Mouse (Mus musculus): Measurements from ENCODE around the gene Rnf34. TPM values are rescaled to one million over a fixed set of nuclear protein-coding genes. Genes with fewer than 3 reads are reported as not detected.

The Rnf34 gene
- polyA plus RNA-seq, 2 experiments: 6.6 to 12.2 TPM

DNA sequence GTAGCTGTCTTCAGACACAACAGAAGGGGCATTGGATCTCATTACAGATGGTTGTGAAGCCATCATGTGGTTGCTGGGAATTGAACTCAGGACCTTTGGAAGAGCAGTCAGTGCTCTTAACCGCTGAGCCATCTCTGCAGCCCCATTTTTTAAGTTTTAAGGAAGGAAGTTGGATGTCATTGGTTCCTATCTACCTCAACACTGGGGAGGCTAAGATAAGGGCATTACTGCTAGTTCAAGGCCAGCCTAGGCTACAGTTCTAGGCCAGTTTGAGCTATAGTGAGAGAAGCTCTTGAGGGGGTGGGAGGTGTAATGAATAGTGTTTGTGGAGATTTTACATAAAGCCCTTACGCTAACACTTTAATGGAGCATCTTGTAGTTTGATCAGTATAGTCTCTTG is 13.2 kb downstream of the Rnf34 start:
- Histone ChIP-seq H3K4me3 (ENCODE audit: insufficient read depth in 1 of 2, low read depth in 2 of 2, low read length in 2 of 2) (no peak overlapping the region), H3K4me1 (replicated peaks; ENCODE audit: control insufficient read depth in 2 of 2, insufficient read depth in 2 of 2, low read length in 1 of 2) (0 out of 4 replicates have a peak, but pooled peaks cover 0 to 2% of the 10 kb centered on the region in 2 experiments), H3K27me3 (ENCODE audit: control insufficient read depth, insufficient read depth, low read length) (no peaks in the 10 kb centered on the region), H3K27ac (no peak overlapping the region), H3K36me3 (replicated peaks; ENCODE audit: control insufficient read depth, insufficient read depth, low read depth) (peaks cover 16% of the 10 kb centered on the region), H3K9ac (replicated peaks) (no peak overlapping the region), H3K4me2 (ENCODE audit: low read depth) (no peak overlapping the region), H3K9me3 (ENCODE audit: control insufficient read depth, low read length) (no peaks in the 10 kb centered on the region)
- no peak for TF ChIP-seq CTCF (IDR thresholded peaks at IDR 0.05; ENCODE audit: low read depth)
- no peak for TF ChIP-seq EP300 (IDR thresholded peaks at IDR 0.05; ENCODE audit: low read depth)
- ATAC-seq (ENCODE audit: insufficient read depth): no peak
- 65% methylated on average over 2 of the region's 2 CpGs for WGBS (ENCODE audit: insufficient replicate concordance)
- no peak for DNase-seq (ENCODE audit: low read depth in 3 of 3, low spot score in 3 of 3)

- no peak for TF ChIP-seq EP300 (IDR thresholded peaks at IDR 0.05; ENCODE audit: low read depth)
- H3K4me1 ChIP-seq (replicated peaks; ENCODE audit: control insufficient read depth in 2 of 2, insufficient read depth in 2 of 2, low read length in 1 of 2): no peaks in the 10 kb centered on the region
- no peaks in the 10 kb centered on the region for H3K9me3 ChIP-seq (ENCODE audit: control insufficient read depth, low read length)
- ATAC-seq (ENCODE audit: insufficient read depth) (no peak), DNase-seq (ENCODE audit: low read depth in 3 of 3, low spot score in 3 of 3) (no peak)
- H3K9ac ChIP-seq (replicated peaks): no peak overlapping the region
- H3K27ac ChIP-seq: no peak overlapping the region
- H3K27me3 ChIP-seq (ENCODE audit: control insufficient read depth, insufficient read depth, low read length): no peaks in the 10 kb centered on the region
- peaks cover 33% of the 10 kb centered on the region for H3K36me3 ChIP-seq (replicated peaks; ENCODE audit: control insufficient read depth, insufficient read depth, low read depth)
- 75% methylated on average over 3 of the region's 3 CpGs for WGBS (ENCODE audit: insufficient replicate concordance)
- no peak overlapping the region for H3K4me3 ChIP-seq (ENCODE audit: insufficient read depth in 1 of 2, low read depth in 2 of 2, low read length in 2 of 2)
- no peak overlapping the region for H3K4me2 ChIP-seq (ENCODE audit: low read depth)
These were observed 22.8 kb downstream of the Rnf34 start for GRCm38 (mm10) chr5:122872626-122873025.

DNA sequence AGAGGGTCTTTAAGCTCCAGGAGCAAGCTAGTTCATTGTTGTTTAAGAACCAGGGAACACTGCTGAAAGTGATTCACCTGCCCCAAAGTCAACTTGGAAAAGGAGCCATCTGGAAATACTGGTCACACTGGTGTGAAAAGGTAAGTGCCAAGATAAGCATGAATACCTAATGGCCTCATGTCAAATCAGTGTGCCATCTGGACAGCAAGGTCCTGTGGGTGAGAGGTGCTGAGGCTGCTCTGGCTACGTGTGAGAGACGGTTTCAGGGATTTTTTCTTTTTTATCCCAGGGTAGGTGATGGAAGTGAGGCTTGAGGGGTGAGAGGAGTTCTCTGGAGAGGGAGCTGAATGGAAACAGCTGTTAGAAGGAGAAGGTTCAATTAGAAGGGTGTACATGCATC is 23.7 kb downstream of the Rnf34 start:
- Histone ChIP-seq H3K9ac (replicated peaks) (no peak overlapping the region), H3K4me2 (ENCODE audit: low read depth) (no peak overlapping the region), H3K36me3 (replicated peaks; ENCODE audit: control insufficient read depth, insufficient read depth, low read depth) (peaks cover 25% of the 10 kb centered on the region), H3K27ac (no peak overlapping the region), H3K4me3 (ENCODE audit: insufficient read depth in 1 of 2, low read depth in 2 of 2, low read length in 2 of 2) (no peak overlapping the region), H3K4me1 (replicated peaks; ENCODE audit: control insufficient read depth in 2 of 2, insufficient read depth in 2 of 2, low read length in 1 of 2) (no peaks in the 10 kb centered on the region), H3K9me3 (ENCODE audit: control insufficient read depth, low read length) (no peaks in the 10 kb centered on the region), H3K27me3 (ENCODE audit: control insufficient read depth, insufficient read depth, low read length) (no peaks in the 10 kb centered on the region)
- ATAC-seq (ENCODE audit: insufficient read depth): no peak
- 67% methylated on average over 2 of the region's 2 CpGs for WGBS (ENCODE audit: insufficient replicate concordance)
- no peak for DNase-seq (ENCODE audit: low read depth in 3 of 3, low spot score in 3 of 3)
- TF ChIP-seq CTCF (IDR thresholded peaks at IDR 0.05; ENCODE audit: low read depth) (no peak), EP300 (IDR thresholded peaks at IDR 0.05; ENCODE audit: low read depth) (no peak)

GRCm38 (mm10) chr5:122874359-122874758 is 24.5 kb downstream of the Rnf34 start:
- TF ChIP-seq EP300 (IDR thresholded peaks at IDR 0.05; ENCODE audit: low read depth) (no peak), CTCF (IDR thresholded peaks at IDR 0.05; ENCODE audit: low read depth) (no peak)
- Histone ChIP-seq H3K4me1 (replicated peaks; ENCODE audit: control insufficient read depth in 2 of 2, insufficient read depth in 2 of 2, low read length in 1 of 2) (no peaks in the 10 kb centered on the region), H3K27ac (no peak overlapping the region), H3K9me3 (ENCODE audit: control insufficient read depth, low read length) (no peaks in the 10 kb centered on the region), H3K9ac (replicated peaks) (no peak overlapping the region), H3K36me3 (replicated peaks; ENCODE audit: control insufficient read depth, insufficient read depth, low read depth) (peaks cover 21% of the 10 kb centered on the region), H3K4me2 (ENCODE audit: low read depth) (no peak overlapping the region), H3K4me3 (ENCODE audit: insufficient read depth in 1 of 2, low read depth in 2 of 2, low read length in 2 of 2) (no peak overlapping the region), H3K27me3 (ENCODE audit: control insufficient read depth, insufficient read depth, low read length) (no peaks in the 10 kb centered on the region)
- WGBS (ENCODE audit: insufficient replicate concordance): 56% methylated on average over 3 of the region's 3 CpGs
- DNase-seq (ENCODE audit: low read depth in 3 of 3, low spot score in 3 of 3) (no peak), ATAC-seq (ENCODE audit: insufficient read depth) (no peak)

DNA sequence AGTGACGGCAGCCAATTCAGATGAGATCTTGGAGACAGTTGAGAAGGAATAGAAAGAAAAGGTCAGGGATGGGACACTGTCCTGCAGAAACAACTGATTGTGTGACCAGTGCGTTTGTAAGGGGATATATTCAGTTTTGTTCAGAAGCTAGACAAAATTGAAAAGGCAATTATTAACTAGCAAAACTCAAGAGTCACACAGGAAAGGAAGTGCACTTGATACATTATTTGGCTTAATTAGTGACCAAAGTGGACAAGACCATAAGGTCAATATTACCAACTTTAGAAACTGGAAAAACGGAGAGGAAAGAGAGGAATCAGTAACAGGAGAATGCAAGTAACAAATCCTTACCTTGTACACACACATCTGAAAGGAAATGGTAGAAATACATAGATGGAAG is 26.8 kb downstream of the Rnf34 start:
- no peaks in the 10 kb centered on the region for H3K4me1 ChIP-seq (replicated peaks; ENCODE audit: control insufficient read depth in 2 of 2, insufficient read depth in 2 of 2, low read length in 1 of 2)
- 62% methylated on average over 3 of the region's 3 CpGs for WGBS (ENCODE audit: insufficient replicate concordance)

More for the DNA sequence above, 26.8 kb downstream of the Rnf34 start:
- TF ChIP-seq EP300 (IDR thresholded peaks at IDR 0.05; ENCODE audit: low read depth) (no peak), CTCF (IDR thresholded peaks at IDR 0.05; ENCODE audit: low read depth) (no peak)
- Histone ChIP-seq H3K9ac (replicated peaks) (no peak overlapping the region), H3K4me2 (ENCODE audit: low read depth) (no peak overlapping the region), H3K4me3 (ENCODE audit: insufficient read depth in 1 of 2, low read depth in 2 of 2, low read length in 2 of 2) (no peak overlapping the region), H3K36me3 (replicated peaks; ENCODE audit: control insufficient read depth, insufficient read depth, low read depth) (peaks cover 18% of the 10 kb centered on the region), H3K27ac (no peak overlapping the region), H3K9me3 (ENCODE audit: control insufficient read depth, low read length) (no peaks in the 10 kb centered on the region), H3K27me3 (ENCODE audit: control insufficient read depth, insufficient read depth, low read length) (no peaks in the 10 kb centered on the region)
- no peak for ATAC-seq (ENCODE audit: insufficient read depth)
- no peak for DNase-seq (ENCODE audit: low read depth in 3 of 3, low spot score in 3 of 3)
